Mouse (Mus musculus) heart, adult 2 months (tissue): ENCODE data around the gene Homer2. TPM values are rescaled to one million over a fixed set of nuclear protein-coding genes. Genes with fewer than 3 reads are reported as not detected.
A peak's percentile ranks its signal among the peaks of the same experiment; 100 is the strongest.

Experiments used
- DNase-seq, 2 experiments: peaks; one replicate each; pipeline ENCODE4 v3.0.0; 2021
- H3K27ac ChIP-seq: fragments of 200-600 bp; 2 replicates; pipeline ENCODE4 v1.8.1; 2022
- H3K27me3 ChIP-seq: fragments of 200-500 bp; 2 replicates; pipeline ENCODE4 v1.6.1; 2012; ENCODE audit warnings: mild to moderate bottlenecking, low read length, inconsistent platforms, mixed read lengths; ENCODE audit not compliant: control insufficient read depth, insufficient read depth
- H3K36me3 ChIP-seq: fragments of 200-500 bp; 2 replicates; pipeline ENCODE4 v1.6.1; 2012; ENCODE audit warnings: low read length, inconsistent platforms; ENCODE audit not compliant: control insufficient read depth, insufficient read depth
- H3K4me1 ChIP-seq: fragments of 200-500 bp; 2 replicates; pipeline ENCODE4 v1.6.1; 2011; ENCODE audit warnings: low read length; ENCODE audit not compliant: control insufficient read depth, insufficient read depth
- H3K4me3 ChIP-seq: fragments of 200-600 bp; 2 replicates; pipeline ENCODE4 v1.8.1; 2022
- H3K79me2 ChIP-seq: fragments of 200-500 bp; replicated peaks from 2 replicates; pipeline ENCODE4 v1.6.1; 2012; ENCODE audit warnings: mild to moderate bottlenecking, inconsistent platforms, low read length, moderate library complexity, mixed read lengths; ENCODE audit not compliant: control insufficient read depth, insufficient read depth
- H3K9ac ChIP-seq: fragments of 200-500 bp; 2 replicates; pipeline ENCODE4 v1.6.1; 2012; ENCODE audit warnings: low read depth, mild to moderate bottlenecking, control low read depth, inconsistent platforms, low read length, mixed read lengths
- CTCF ChIP-seq: fragments of 200-600 bp; IDR thresholded peaks from 2 replicates; pipeline ENCODE4 v1.8.1; 2022; ENCODE audit warnings: antibody characterized with exemption, mild to moderate bottlenecking, moderate library complexity
- EP300 ChIP-seq: fragments of 200-500 bp; IDR thresholded peaks from 2 replicates; pipeline ENCODE4 v1.6.1; 2011; ENCODE audit warnings: low read depth, low read length, control low read depth; ENCODE audit not compliant: insufficient read depth
- POLR2A ChIP-seq: fragments of 200-500 bp; IDR thresholded peaks from 2 replicates; pipeline ENCODE4 v1.6.1; 2011; ENCODE audit warnings: mild to moderate bottlenecking, low read depth, low read length, control low read depth; ENCODE audit not compliant: insufficient read depth
- WGBS: fragments of 180-500 bp; shearing (Covaris S2); methylation state at CpG from one replicate; pipeline ENCODE4 v1.1.7; 2018; 5-methylcytosine and 5-hydroxymethylcytosine counted together
- intact Hi-C: fragments of 180-260 bp; cut with DNase I; formaldehyde crosslinking; loops from one replicate; pipeline ENCODE4 v1.15.1; 2025
- polyA plus RNA-seq: library from polyadenylated mRNA; depleted of rRNA; stranded (reverse); fragments of >200 nt; gene quantifications from 2 replicates; pipeline ENCODE4 v1.2.3, GENCODE M21; 2012
- total RNA-seq, 2 experiments: library from RNA; stranded (reverse); gene quantifications; 2 replicates each; pipeline ENCODE4 v1.2.3; 2021

Gene Homer2
- total and polyA plus RNA-seq, 3 experiments = 33.1 to 99.5 (median 85.1) TPM

GRCm38 (mm10) chr7:81596086-81596485 lies 111.2 kb downstream of the Homer2 start:
- WGBS = 87% methylated on average over 6 of the region's 6 CpGs
- DNase-seq = peak in 1 of 2 experiments; percentile 12

GRCm38 (mm10) chr7:81595056-81595455 lies 112.3 kb downstream of the Homer2 start:
- H3K4me1 ChIP-seq = no peaks in the 10 kb centered on the region; the same call in 1 of the 2 replicates
- no peaks in the 10 kb centered on the region for H3K79me2 ChIP-seq
- no peak overlapping the region for H3K4me3 ChIP-seq
- DNase-seq = peak in 1 of 2 experiments; percentile 8
- no peak overlapping the region for H3K27ac ChIP-seq
- WGBS = 52% methylated on average over 5 of the region's 5 CpGs
- H3K27me3 ChIP-seq = no peaks in the 10 kb centered on the region
- H3K36me3 ChIP-seq = no peaks in the 10 kb centered on the region; the same call in 1 of the 2 replicates
- H3K9ac ChIP-seq = no peak overlapping the region
- TF ChIP-seq CTCF = no peak
- no peak for TF ChIP-seq EP300
- TF ChIP-seq POLR2A = no peak
- intact Hi-C loops = loop anchor here (5.0 kb wide), 1 partner anchor 48 kb away; no protein-coding TSS in a partner anchor

More at GRCm38 (mm10) chr7:81596086-81596485, 111.2 kb downstream of the Homer2 start:
- no peak for TF ChIP-seq EP300
- no peak for TF ChIP-seq POLR2A
- no peak for TF ChIP-seq CTCF
- Histone ChIP-seq H3K79me2 (no peaks in the 10 kb centered on the region), H3K27me3 (no peaks in the 10 kb centered on the region), H3K9ac (no peak overlapping the region), H3K36me3 (no peaks in the 10 kb centered on the region; the same call in 1 of the 2 replicates), H3K27ac (no peak overlapping the region), H3K4me1 (no peaks in the 10 kb centered on the region; the same call in 1 of the 2 replicates), H3K4me3 (no peak overlapping the region)
- intact Hi-C loops = loop anchor here (5.0 kb wide), 1 partner anchor 49 kb away; no protein-coding TSS in a partner anchor

DNA sequence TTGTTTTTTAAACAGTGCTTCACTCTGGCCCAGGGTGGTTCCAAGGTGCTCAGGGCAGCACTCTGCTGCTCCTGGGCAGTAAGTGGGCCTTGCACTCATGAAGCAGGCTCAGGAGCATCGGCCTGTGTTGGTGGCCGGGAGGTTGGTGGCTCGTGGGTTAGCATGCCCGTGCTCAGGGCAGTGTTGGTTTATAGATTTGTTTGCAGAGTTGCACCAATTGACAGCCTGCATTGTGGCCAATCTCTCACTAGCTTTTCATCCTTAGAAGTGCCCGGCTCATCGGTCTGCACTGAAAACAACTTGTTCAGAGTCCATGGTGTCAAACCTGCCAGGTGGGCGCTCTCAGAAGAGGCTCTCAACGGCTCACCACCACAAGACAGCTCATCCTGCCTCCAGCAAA lies 113.9 kb downstream of the Homer2 start:
- no peak for TF ChIP-seq EP300
- no peaks in the 10 kb centered on the region for H3K79me2 ChIP-seq
- intact Hi-C loops = no loop called here
- no peak overlapping the region for H3K27ac ChIP-seq
- H3K4me1 ChIP-seq = no peaks in the 10 kb centered on the region; the same call in 1 of the 2 replicates
- no peaks in the 10 kb centered on the region; the same call in 1 of the 2 replicates for H3K36me3 ChIP-seq
- H3K9ac ChIP-seq = no peak overlapping the region
- H3K4me3 ChIP-seq = no peak overlapping the region
- peak in 1 of 2 experiments; percentile 10 for DNase-seq
- no peaks in the 10 kb centered on the region for H3K27me3 ChIP-seq
- 92% methylated on average over 8 of the region's 8 CpGs for WGBS

DNA sequence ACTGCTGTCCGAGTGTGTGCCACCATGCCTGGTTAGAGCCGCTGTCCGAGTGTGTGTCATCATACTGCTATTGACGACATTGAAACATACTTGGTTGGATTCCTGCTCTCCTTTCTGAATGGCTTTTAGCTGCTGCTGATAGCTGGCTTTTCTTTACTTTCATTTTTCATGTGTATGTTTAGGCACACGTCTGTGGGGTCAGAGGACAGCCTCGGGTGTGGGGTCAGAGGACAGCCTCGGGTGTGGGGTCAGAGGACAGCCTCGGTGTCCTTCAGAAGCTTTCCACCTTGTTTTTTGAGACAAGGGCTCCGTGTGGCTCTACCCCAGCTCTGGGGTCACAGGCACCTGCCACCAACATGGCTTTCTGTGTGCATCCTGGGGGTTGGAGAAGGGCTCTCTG lies 114.6 kb downstream of the Homer2 start:
- WGBS = 86% methylated on average over 9 of the region's 9 CpGs
- H3K36me3 ChIP-seq = no peaks in the 10 kb centered on the region; the same call in 1 of the 2 replicates
- no peak overlapping the region for H3K4me3 ChIP-seq

DNA sequence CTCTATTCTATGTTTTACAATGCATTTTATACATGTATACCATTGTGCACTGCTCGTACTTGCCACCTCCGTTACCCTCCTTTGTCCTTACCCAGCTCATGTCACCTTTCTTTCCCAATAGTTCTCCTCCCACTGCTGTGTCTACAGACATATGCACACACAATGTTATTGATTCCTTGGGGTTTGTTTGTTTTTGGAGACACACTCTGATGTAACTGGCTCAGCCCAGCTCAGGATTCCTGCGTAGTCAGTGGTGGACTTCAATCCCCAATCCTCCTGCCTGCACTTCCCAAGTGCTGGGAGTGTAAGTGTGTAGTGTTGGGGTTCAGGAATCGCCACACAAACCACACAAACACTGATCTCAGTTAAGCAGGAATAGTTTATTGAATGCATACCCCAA lies 120.1 kb downstream of the Homer2 start:
- DNase-seq = no peak
- intact Hi-C loops = no loop called here
- Histone ChIP-seq H3K27me3 (no peaks in the 10 kb centered on the region), H3K4me3 (no peak overlapping the region), H3K9ac (no peak overlapping the region), H3K36me3 (peaks cover 3% of the 10 kb centered on the region), H3K27ac (no peak overlapping the region), H3K4me1 (no peaks in the 10 kb centered on the region), H3K79me2 (no peaks in the 10 kb centered on the region)
- WGBS = 93% methylated on average over 4 of the region's 4 CpGs
- TF ChIP-seq POLR2A = no peak
- TF ChIP-seq CTCF = no peak
- TF ChIP-seq EP300 = no peak

More for the DNA sequence above, 114.6 kb downstream of the Homer2 start:
- intact Hi-C loops = no loop called here
- TF ChIP-seq CTCF (no peak), EP300 (no peak), POLR2A (no peak)
- no peak for DNase-seq
- Histone ChIP-seq H3K4me1 (no peaks in the 10 kb centered on the region; the same call in 1 of the 2 replicates), H3K27me3 (no peaks in the 10 kb centered on the region), H3K27ac (no peak overlapping the region), H3K79me2 (no peaks in the 10 kb centered on the region), H3K9ac (no peak overlapping the region)

- intact Hi-C loops = no loop called here
- Histone ChIP-seq H3K4me3 (no peak overlapping the region), H3K9ac (no peak overlapping the region), H3K79me2 (no peaks in the 10 kb centered on the region), H3K36me3 (peaks cover 3% of the 10 kb centered on the region), H3K27ac (no peak overlapping the region), H3K27me3 (no peaks in the 10 kb centered on the region), H3K4me1 (no peaks in the 10 kb centered on the region)
- WGBS = 82% methylated on average over 7 of the region's 7 CpGs
- TF ChIP-seq CTCF (no peak), POLR2A (no peak), EP300 (no peak)
- no peak for DNase-seq
These were observed 122.0 kb downstream of the Homer2 start for GRCm38 (mm10) chr7:81585326-81585725.
